ENCODE assay signal across 8 mouse cellular contexts in the genomic region with DNA sequence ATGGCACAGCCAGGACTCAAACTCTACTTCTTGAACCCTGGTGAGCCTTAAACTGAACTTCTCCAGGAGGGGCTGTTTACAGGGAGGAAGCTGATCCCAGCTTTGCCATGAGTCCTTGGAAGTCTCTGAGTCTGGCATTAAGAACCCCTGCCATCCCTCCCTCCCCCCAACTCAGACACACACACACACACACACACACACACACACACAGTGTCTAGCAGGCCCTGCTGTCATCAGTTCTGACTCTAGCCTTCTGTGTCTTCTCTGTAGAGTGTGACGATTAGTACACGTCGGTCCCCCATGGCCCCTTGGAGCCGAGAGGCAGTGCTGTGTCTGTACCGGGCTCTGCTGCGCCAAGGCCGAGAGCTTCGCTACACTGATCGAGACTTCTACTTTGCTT. TPM values are rescaled to one million over a fixed set of nuclear protein-coding genes. Genes with fewer than 3 reads are reported as not detected.
DNase-seq lines count a peak whose midpoint lies in the region; ATAC-seq lines count a peak whose summit lies in the region.

A gene (plus strand): TSS at position 301 of the 400 bp plus-strand sequence.

- peak within 1 kb of the TSS; percentile 96 for H3K4me3 ChIP-seq in embryonic facial prominence, embryonic 14.5 days (ENCODE audit: low read depth, low read length)
- H3K4me3 ChIP-seq in hindbrain, embryonic 15.5 days = peak within 1 kb of the TSS; percentile 73
- peak within 1 kb of the TSS; percentile 93 for H3K4me3 ChIP-seq in midbrain, embryonic 15.5 days

- H3K9me3 ChIP-seq in embryonic facial prominence, embryonic 14.5 days (ENCODE audit: control insufficient read depth, low read length) = no peaks in the 10 kb centered on the region
- H3K9me3 ChIP-seq in hindbrain, embryonic 15.5 days = no peaks in the 10 kb centered on the region
- no peaks in the 10 kb centered on the region for H3K9me3 ChIP-seq in midbrain, embryonic 15.5 days

- peak within 1 kb of the TSS; percentile 76 for H3K4me2 ChIP-seq in embryonic facial prominence, embryonic 14.5 days (ENCODE audit: low read depth, low read length)
- H3K4me2 ChIP-seq in hindbrain, embryonic 15.5 days = peak within 1 kb of the TSS; percentile 84
- peak within 1 kb of the TSS; percentile 68 for H3K4me2 ChIP-seq in midbrain, embryonic 15.5 days

- peaks cover 41% of the 10 kb centered on the region for H3K36me3 ChIP-seq in embryonic facial prominence, embryonic 14.5 days (ENCODE audit: control insufficient read depth, insufficient read depth, low read length)
- H3K36me3 ChIP-seq in hindbrain, embryonic 15.5 days = peaks cover 28% of the 10 kb centered on the region
- peaks cover 28% of the 10 kb centered on the region for H3K36me3 ChIP-seq in midbrain, embryonic 15.5 days (replicated peaks)

- WGBS in embryonic facial prominence, embryonic 14.5 days = 94% methylated on average over 9 of the region's 9 CpGs
- 97% methylated on average over 9 of the region's 9 CpGs for WGBS in hindbrain, embryonic 15.5 days
- WGBS in midbrain, embryonic 15.5 days = 93% methylated on average over 9 of the region's 9 CpGs

- H3K27me3 ChIP-seq in embryonic facial prominence, embryonic 14.5 days (replicated peaks; ENCODE audit: control insufficient read depth, insufficient read depth, low read length) = no peaks in the 10 kb centered on the region
- no peaks in the 10 kb centered on the region for H3K27me3 ChIP-seq in hindbrain, embryonic 15.5 days
- no peaks in the 10 kb centered on the region for H3K27me3 ChIP-seq in midbrain, embryonic 15.5 days (replicated peaks)

- no peak for DNase-seq in layer of hippocampus, postnatal 10 days (ENCODE audit: low spot score in 2 of 2)
- DNase-seq in layer of hippocampus, adult 9-10 months (ENCODE audit: low spot score) = no peak
- DNase-seq in embryonic facial prominence, embryonic 14.5 days (ENCODE audit: low spot score) = no peak
- DNase-seq in kidney, postnatal 14 days = no peak
- DNase-seq in thymus, postnatal 14 days = no peak

- H3K9ac ChIP-seq in embryonic facial prominence, embryonic 14.5 days (ENCODE audit: low read depth, low read length) = peak within 1 kb of the TSS; percentile 89
- peak within 1 kb of the TSS; percentile 81 for H3K9ac ChIP-seq in hindbrain, embryonic 15.5 days
- H3K9ac ChIP-seq in midbrain, embryonic 15.5 days = peak within 1 kb of the TSS; percentile 86; the same call in 1 of the 2 replicates

- no peak for ATAC-seq in embryonic facial prominence, embryonic 14.5 days (ENCODE audit: low read depth)
- ATAC-seq in hindbrain, embryonic 15.5 days (ENCODE audit: low FRiP score, low read depth) = no peak
- ATAC-seq in midbrain, embryonic 15.5 days (replicated peaks) = no peak
- ATAC-seq in monocyte, adult 5-6 weeks (replicated peaks; ENCODE audit: insufficient number of reproducible peaks, low FRiP score, low TSS enrichment, poor library complexity, severe bottlenecking) = no peak

- peaks cover 3% of the 10 kb centered on the region for H3K4me1 ChIP-seq in embryonic facial prominence, embryonic 14.5 days (ENCODE audit: control insufficient read depth, insufficient read depth, low read length)
- peaks cover 16% of the 10 kb centered on the region for H3K4me1 ChIP-seq in hindbrain, embryonic 15.5 days (replicated peaks)
- peaks cover 18% of the 10 kb centered on the region for H3K4me1 ChIP-seq in midbrain, embryonic 15.5 days

- H3K27ac ChIP-seq in embryonic facial prominence, embryonic 14.5 days (replicated peaks; ENCODE audit: low read depth, low read length) = no peak within 1 kb of the TSS
- H3K27ac ChIP-seq in hindbrain, embryonic 15.5 days (replicated peaks) = no peak within 1 kb of the TSS
- H3K27ac ChIP-seq in midbrain, embryonic 15.5 days = 0 out of 2 replicates have a peak within 1 kb of the TSS, but pooled peaks have one; percentile 12

RNA-seq across cellular contexts. Expression of the gene that starts here (rescaled TPM):
- total RNA-seq in layer of hippocampus, postnatal 10 days (2021) = 10 to 100 TPM; 21.1 to 23.0 TPM
- polyA plus RNA-seq in embryonic facial prominence, embryonic 14.5 days (2014; fragmentation: Nextera tagmentation; extraction: Ambion mirVana) = not detected in 2 replicates
- not detected in 2 replicates for polyA plus RNA-seq in hindbrain, embryonic 15.5 days (2015; fragmentation: Nextera tagmentation; extraction: Ambion mirVana)
- 2.3 TPM in 1 of 2 replicates, not detected in the other for polyA plus RNA-seq in midbrain, embryonic 15.5 days (2015; fragmentation: Nextera tagmentation; extraction: Ambion mirVana)
- total RNA-seq in monocyte, adult 5-6 weeks (2017) = not detected in 3 replicates

Comparison
In these comparisons a context has a peak if more than half of its experiments do, and no peak if none do; other contexts are left out.
1. RNA of the gene that starts here (total RNA-seq): 21.1 to 23.0 TPM in layer of hippocampus, postnatal 10 days; not detected in monocyte, adult 5-6 weeks; every median in the first group is over 10 times any median in the second.
2. Peak in every context shown above with its lines, with median percentiles within 50 percentile points of each other: H3K4me2 ChIP-seq, H3K4me3 ChIP-seq and H3K9ac ChIP-seq.